Mouse (Mus musculus): ENCODE measurements at regions not wholly inside any gene's neighbourhood (a gene's known extent, or its start where the extent isn't known, plus 50 kb on each side); places are given as distances from the start of the nearest gene placed in this dataset.

DNA sequence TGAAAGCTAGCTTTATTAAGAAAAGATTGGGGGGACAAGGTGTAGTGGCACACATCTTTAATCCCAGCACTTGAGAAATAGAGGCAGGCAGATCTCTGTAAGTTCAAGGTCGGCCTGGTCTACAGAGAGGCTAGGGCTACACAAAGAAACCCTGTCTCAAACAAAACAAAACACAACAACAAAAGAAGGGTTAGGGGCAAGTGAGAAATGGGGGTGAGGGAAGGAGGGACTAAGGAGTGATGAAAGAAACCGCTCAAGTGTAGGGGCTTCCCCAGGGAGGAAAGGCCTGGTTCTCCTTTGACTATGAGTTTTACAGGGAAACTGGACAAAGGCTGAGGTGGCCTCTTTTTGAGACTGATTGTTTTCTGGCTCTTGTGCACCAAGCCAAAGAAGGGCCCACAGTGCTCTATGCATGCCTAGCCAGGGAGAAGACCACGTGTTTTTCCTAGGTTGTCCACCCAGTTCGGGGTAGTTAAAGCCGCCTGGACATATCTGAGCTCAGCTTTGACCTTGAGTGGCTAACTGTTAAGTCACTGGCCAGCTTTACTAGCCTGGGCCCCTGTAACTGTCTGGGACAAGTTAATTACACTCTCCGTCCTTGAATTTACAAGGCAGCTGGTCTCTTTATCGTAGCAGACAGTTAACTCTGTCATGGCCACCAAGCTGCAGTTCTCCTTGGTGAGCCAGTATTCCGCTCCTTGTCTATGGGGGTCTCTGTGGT lies 90.2 kb upstream of the Armc2 start:
- in situ Hi-C loops (cut with MboI; ENCODE audit: low sequenced_read_pairs in 2 of 2, unreplicated experiment in 2 of 2): no loop called here
- TF ChIP-seq MAFK (IDR thresholded peaks at IDR 0.05; ENCODE audit: insufficient read depth, low read depth, low read length): no peak
- TF ChIP-seq HCFC1 (IDR thresholded peaks at IDR 0.05; ENCODE audit: borderline replicate concordance, insufficient read depth, low read length): no peak
- TF ChIP-seq CHD2 (IDR thresholded peaks at IDR 0.05; ENCODE audit: low read depth, low read length): no peak
- no peak for TF ChIP-seq ZNF384 (IDR thresholded peaks at IDR 0.05; ENCODE audit: low read depth, low read length)
- no peak for TF ChIP-seq ZC3H11A (IDR thresholded peaks at IDR 0.05; ENCODE audit: borderline replicate concordance, low read depth, low read length)
- Histone ChIP-seq H3K9ac (ENCODE audit: insufficient read depth, low read depth, low read length, poor library complexity, severe bottlenecking) (no peak overlapping the region), H3K4me1 (ENCODE audit: control insufficient read depth in 2 of 2, insufficient read depth in 2 of 2, low read length in 2 of 2, poor library complexity in 1 of 2) (peaks cover 5 to 11% of the 10 kb centered on the region in 2 experiments; a peak in 3 of 4 replicates), H3K27ac (ENCODE audit: insufficient read depth, low read depth, low read length, poor library complexity, severe bottlenecking) (no peak overlapping the region), H3K9me3 (ENCODE audit: control insufficient read depth, insufficient read depth, low read depth, low read length) (no peaks in the 10 kb centered on the region), H3K4me3 (ENCODE audit: insufficient read depth in 1 of 2, low read depth in 1 of 2, low read length in 2 of 2, poor library complexity in 1 of 2, severe bottlenecking in 1 of 2) (no peak overlapping the region), H3K36me3 (ENCODE audit: control insufficient read depth, insufficient read depth, low read length, poor library complexity, severe bottlenecking) (no peaks in the 10 kb centered on the region)
- no peak for DNase-seq (ENCODE audit: low read depth, low spot score)

DNA sequence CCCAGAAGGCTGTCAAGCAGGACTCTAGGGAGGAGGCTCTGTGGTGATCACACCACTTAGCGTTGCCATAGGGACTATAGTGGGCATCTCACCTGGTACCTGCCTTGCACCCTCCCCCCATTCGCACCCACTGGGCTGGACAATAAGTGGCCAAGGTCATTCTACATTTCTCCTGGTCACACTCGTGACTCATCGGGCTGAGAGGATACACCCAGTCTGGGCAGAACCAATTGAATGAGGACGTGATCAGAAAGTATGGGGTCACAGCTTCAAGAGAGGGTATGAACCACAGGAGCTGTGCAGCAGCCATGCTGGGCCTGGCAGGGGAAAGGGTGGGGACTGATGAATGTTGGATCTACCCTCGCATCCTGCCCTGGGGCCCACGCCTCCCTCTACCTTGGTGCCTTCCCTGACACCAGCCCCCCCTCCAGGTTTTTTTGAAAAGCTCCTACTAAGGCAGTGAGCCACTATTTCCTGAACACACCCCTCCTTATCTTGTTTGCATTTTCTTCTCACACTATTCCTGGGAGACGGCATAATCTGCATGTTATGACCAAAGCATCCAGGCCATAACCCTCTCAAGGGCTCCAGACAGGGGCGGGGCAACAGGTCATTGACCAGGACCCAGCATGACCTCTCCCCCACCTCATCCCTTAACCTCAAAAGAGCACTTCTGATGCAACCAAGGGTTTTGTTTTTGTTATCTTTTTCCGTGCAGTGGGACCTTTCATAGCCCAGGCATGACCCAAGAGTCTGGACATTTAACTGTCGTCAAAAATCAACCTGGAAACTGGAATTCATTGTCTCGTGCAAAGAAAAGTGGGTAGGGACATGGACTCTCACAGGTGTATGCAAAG lies 89.4 kb upstream of the Armc2 start:
- no peak for TF ChIP-seq HCFC1 (IDR thresholded peaks at IDR 0.05; ENCODE audit: borderline replicate concordance, insufficient read depth, low read length)
- TF ChIP-seq MAFK (IDR thresholded peaks at IDR 0.05; ENCODE audit: insufficient read depth, low read depth, low read length): no peak
- TF ChIP-seq ZNF384 (IDR thresholded peaks at IDR 0.05; ENCODE audit: low read depth, low read length): no peak
- TF ChIP-seq ZC3H11A (IDR thresholded peaks at IDR 0.05; ENCODE audit: borderline replicate concordance, low read depth, low read length): no peak
- no peak for TF ChIP-seq CHD2 (IDR thresholded peaks at IDR 0.05; ENCODE audit: low read depth, low read length)
- Histone ChIP-seq H3K9me3 (ENCODE audit: control insufficient read depth, insufficient read depth, low read depth, low read length) (no peaks in the 10 kb centered on the region), H3K27ac (ENCODE audit: insufficient read depth, low read depth, low read length, poor library complexity, severe bottlenecking) (no peak overlapping the region), H3K9ac (ENCODE audit: insufficient read depth, low read depth, low read length, poor library complexity, severe bottlenecking) (no peak overlapping the region), H3K4me3 (ENCODE audit: insufficient read depth in 1 of 2, low read depth in 1 of 2, low read length in 2 of 2, poor library complexity in 1 of 2, severe bottlenecking in 1 of 2) (no peak overlapping the region), H3K36me3 (ENCODE audit: control insufficient read depth, insufficient read depth, low read length, poor library complexity, severe bottlenecking) (no peaks in the 10 kb centered on the region), H3K4me1 (ENCODE audit: control insufficient read depth in 2 of 2, insufficient read depth in 2 of 2, low read length in 2 of 2, poor library complexity in 1 of 2) (peaks cover 5 to 11% of the 10 kb centered on the region in 2 experiments; a peak in 3 of 4 replicates)
- DNase-seq (ENCODE audit: low read depth, low spot score): no peak
- in situ Hi-C loops (cut with MboI; ENCODE audit: low sequenced_read_pairs in 2 of 2, unreplicated experiment in 2 of 2): no loop called here

DNA sequence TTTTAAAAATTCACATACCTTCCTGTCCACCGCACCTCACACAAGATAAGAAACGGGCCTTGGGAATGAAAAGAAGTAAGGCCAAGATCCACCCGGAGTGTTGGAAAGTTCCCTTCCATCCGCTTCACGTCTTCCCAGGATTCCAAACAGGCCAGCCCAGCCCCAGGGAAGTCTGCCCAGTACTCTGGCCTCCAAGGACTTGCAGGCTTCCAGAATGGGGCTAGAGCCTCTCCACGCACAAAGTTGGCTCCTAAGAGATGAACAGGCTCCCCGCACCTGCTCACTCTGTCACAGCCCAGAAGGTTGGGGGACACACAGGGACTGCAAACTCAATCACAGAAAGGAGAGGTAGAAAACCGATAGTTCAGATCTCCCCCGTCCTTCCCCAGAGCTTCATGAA lies 88.4 kb upstream of the Armc2 start:
- H3K9ac ChIP-seq (ENCODE audit: insufficient read depth, low read depth, low read length, poor library complexity, severe bottlenecking): no peak overlapping the region
- no peak overlapping the region for H3K4me3 ChIP-seq (ENCODE audit: insufficient read depth in 1 of 2, low read depth in 1 of 2, low read length in 2 of 2, poor library complexity in 1 of 2, severe bottlenecking in 1 of 2)
- no peaks in the 10 kb centered on the region for H3K36me3 ChIP-seq (ENCODE audit: control insufficient read depth, insufficient read depth, low read length, poor library complexity, severe bottlenecking)
- peaks cover 5 to 11% of the 10 kb centered on the region in 2 experiments; a peak in 3 of 4 replicates for H3K4me1 ChIP-seq (ENCODE audit: control insufficient read depth in 2 of 2, insufficient read depth in 2 of 2, low read length in 2 of 2, poor library complexity in 1 of 2)
- in situ Hi-C loops (cut with MboI; ENCODE audit: low sequenced_read_pairs in 2 of 2, unreplicated experiment in 2 of 2): no loop called here
- TF ChIP-seq HCFC1 (IDR thresholded peaks at IDR 0.05; ENCODE audit: borderline replicate concordance, insufficient read depth, low read length) (no peak), CHD2 (IDR thresholded peaks at IDR 0.05; ENCODE audit: low read depth, low read length) (no peak), ZC3H11A (IDR thresholded peaks at IDR 0.05; ENCODE audit: borderline replicate concordance, low read depth, low read length) (no peak), ZNF384 (IDR thresholded peaks at IDR 0.05; ENCODE audit: low read depth, low read length) (no peak)
- no peaks in the 10 kb centered on the region for H3K9me3 ChIP-seq (ENCODE audit: control insufficient read depth, insufficient read depth, low read depth, low read length)
- no peak for DNase-seq (ENCODE audit: low read depth, low spot score)
- no peak overlapping the region for H3K27ac ChIP-seq (ENCODE audit: insufficient read depth, low read depth, low read length, poor library complexity, severe bottlenecking)

DNA sequence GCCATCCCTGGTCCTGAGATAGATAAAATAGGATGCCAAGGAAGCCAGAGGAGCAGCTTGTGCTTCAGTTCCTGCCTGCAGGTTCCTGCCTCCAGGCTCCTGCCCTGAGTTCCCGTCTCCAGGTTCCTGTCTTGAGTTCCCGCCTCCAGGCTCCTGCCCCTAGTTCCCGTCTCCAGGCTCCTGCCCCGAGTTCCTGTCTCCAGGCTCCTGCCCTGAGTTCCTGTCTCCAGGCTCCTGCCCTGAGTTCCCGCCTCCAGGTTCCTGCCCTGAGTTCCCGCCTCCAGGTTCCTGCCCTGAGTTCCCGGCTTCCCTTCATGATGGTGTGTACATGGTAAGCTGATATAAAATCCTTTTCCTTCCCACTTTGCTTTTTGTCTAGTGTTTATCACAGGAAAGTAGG lies 86.8 kb upstream of the Armc2 start:
- in situ Hi-C loops (cut with MboI; ENCODE audit: low sequenced_read_pairs in 2 of 2, unreplicated experiment in 2 of 2): no loop called here
- H3K9me3 ChIP-seq (ENCODE audit: control insufficient read depth, insufficient read depth, low read depth, low read length): no peaks in the 10 kb centered on the region
- no peak for TF ChIP-seq ZNF384 (IDR thresholded peaks at IDR 0.05; ENCODE audit: low read depth, low read length)
- no peak for TF ChIP-seq CHD2 (IDR thresholded peaks at IDR 0.05; ENCODE audit: low read depth, low read length)
- no peak for TF ChIP-seq HCFC1 (IDR thresholded peaks at IDR 0.05; ENCODE audit: borderline replicate concordance, insufficient read depth, low read length)
- no peak for TF ChIP-seq ZC3H11A (IDR thresholded peaks at IDR 0.05; ENCODE audit: borderline replicate concordance, low read depth, low read length)
- TF ChIP-seq MAFK (IDR thresholded peaks at IDR 0.05; ENCODE audit: insufficient read depth, low read depth, low read length): no peak
- no peaks in the 10 kb centered on the region for H3K36me3 ChIP-seq (ENCODE audit: control insufficient read depth, insufficient read depth, low read length, poor library complexity, severe bottlenecking)
- H3K27ac ChIP-seq (ENCODE audit: insufficient read depth, low read depth, low read length, poor library complexity, severe bottlenecking): no peak overlapping the region
- H3K9ac ChIP-seq (ENCODE audit: insufficient read depth, low read depth, low read length, poor library complexity, severe bottlenecking): no peak overlapping the region
- H3K4me1 ChIP-seq (ENCODE audit: control insufficient read depth in 2 of 2, insufficient read depth in 2 of 2, low read length in 2 of 2, poor library complexity in 1 of 2): peaks cover 5 to 11% of the 10 kb centered on the region in 2 experiments; a peak in 3 of 4 replicates
- DNase-seq (ENCODE audit: low read depth, low spot score): no peak
- H3K4me3 ChIP-seq (ENCODE audit: insufficient read depth in 1 of 2, low read depth in 1 of 2, low read length in 2 of 2, poor library complexity in 1 of 2, severe bottlenecking in 1 of 2): no peak overlapping the region
